ENCODE assay signal across 15 mouse cellular contexts in genomic region chr13:56597296-56597695, GRCm38 (mm10). TPM values are rescaled to one million over a fixed set of nuclear protein-coding genes. Genes with fewer than 3 reads are reported as not detected.
A peak's percentile ranks its signal among the peaks of the same experiment; 100 is the strongest.
DNase-seq lines count a peak whose midpoint lies in the region; ATAC-seq and TF ChIP-seq lines count a peak whose summit lies in the region.
"Had no signal": no experiment of that assay in that cellular context is flagged by ENCODE, and none has a peak within 500 bp of the region (broad histone marks: within the 10 kb centered on the region; RNA-seq: fewer than 3 reads in every experiment).

No protein-coding gene starts in this region.

- no peak overlapping the region for H3K4me3 ChIP-seq in hindbrain, embryonic 10.5 days
- no peak overlapping the region for H3K4me3 ChIP-seq in hindbrain, embryonic 14.5 days (replicated peaks; ENCODE audit: low read length)
- H3K4me3 ChIP-seq in lung, postnatal 0 days (ENCODE audit: low read depth, low read length), result no peak overlapping the region
- H3K4me3 ChIP-seq in intestine, embryonic 15.5 days (replicated peaks), result no peak overlapping the region
- no peak overlapping the region for H3K4me3 ChIP-seq in stomach, embryonic 15.5 days (replicated peaks)
- H3K4me3 ChIP-seq: midbrain, embryonic 12.5 days; neural tube, embryonic 15.5 days had no signal

- no peaks in the 10 kb centered on the region for H3K27me3 ChIP-seq in hindbrain, embryonic 10.5 days (ENCODE audit: insufficient read depth, poor library complexity, severe bottlenecking)
- H3K27me3 ChIP-seq in hindbrain, embryonic 14.5 days (ENCODE audit: control insufficient read depth, insufficient read depth, low read length), result no peaks in the 10 kb centered on the region
- H3K27me3 ChIP-seq in lung, postnatal 0 days (replicated peaks; ENCODE audit: insufficient read depth, low read length), result no peaks in the 10 kb centered on the region
- no peaks in the 10 kb centered on the region for H3K27me3 ChIP-seq in intestine, embryonic 15.5 days (replicated peaks)
- no peaks in the 10 kb centered on the region for H3K27me3 ChIP-seq in stomach, embryonic 15.5 days (replicated peaks)
- H3K27me3 ChIP-seq: neural tube, embryonic 15.5 days had no signal

- no peak overlapping the region for H3K9ac ChIP-seq in hindbrain, embryonic 14.5 days
- H3K9ac ChIP-seq in lung, postnatal 0 days (replicated peaks; ENCODE audit: low read depth), result no peak overlapping the region
- no peak overlapping the region for H3K9ac ChIP-seq in intestine, embryonic 15.5 days
- no peak overlapping the region for H3K9ac ChIP-seq in stomach, embryonic 15.5 days
- H3K9ac ChIP-seq: midbrain, embryonic 12.5 days; neural tube, embryonic 15.5 days had no signal

- no peak for TF ChIP-seq EP300 in lung, postnatal 0 days (IDR thresholded peaks at IDR 0.05)

- H3K4me1 ChIP-seq in hindbrain, embryonic 10.5 days (replicated peaks), result peaks cover 39% of the 10 kb centered on the region
- H3K4me1 ChIP-seq in hindbrain, embryonic 14.5 days (replicated peaks; ENCODE audit: control insufficient read depth, insufficient read depth, low read length), result peaks cover 11% of the 10 kb centered on the region
- H3K4me1 ChIP-seq in lung, postnatal 0 days (ENCODE audit: insufficient read depth, low read depth, low read length), result peaks cover 44% of the 10 kb centered on the region
- peaks cover 60% of the 10 kb centered on the region for H3K4me1 ChIP-seq in intestine, embryonic 15.5 days (replicated peaks)
- H3K4me1 ChIP-seq in stomach, embryonic 15.5 days, result peaks cover 73% of the 10 kb centered on the region

- H3K9me3 ChIP-seq in hindbrain, embryonic 10.5 days, result no peaks in the 10 kb centered on the region
- no peaks in the 10 kb centered on the region for H3K9me3 ChIP-seq in hindbrain, embryonic 14.5 days (ENCODE audit: control insufficient read depth, low read length)
- no peaks in the 10 kb centered on the region for H3K9me3 ChIP-seq in lung, postnatal 0 days (ENCODE audit: low read length)
- H3K9me3 ChIP-seq in intestine, embryonic 15.5 days, result no peaks in the 10 kb centered on the region
- H3K9me3 ChIP-seq in stomach, embryonic 15.5 days, result no peaks in the 10 kb centered on the region
- H3K9me3 ChIP-seq: midbrain, embryonic 12.5 days; neural tube, embryonic 15.5 days had no signal

- no peak overlapping the region for H3K4me2 ChIP-seq in hindbrain, embryonic 14.5 days (replicated peaks)
- H3K4me2 ChIP-seq in lung, postnatal 0 days (replicated peaks; ENCODE audit: low read depth, low read length), result no peak overlapping the region
- no peak overlapping the region for H3K4me2 ChIP-seq in intestine, embryonic 15.5 days (replicated peaks)
- H3K4me2 ChIP-seq in stomach, embryonic 15.5 days, result no peak overlapping the region
- H3K4me2 ChIP-seq: midbrain, embryonic 12.5 days had no signal

- no peak for DNase-seq in hindbrain, embryonic 10.5 days (ENCODE audit: low spot score)
- DNase-seq in hindbrain, embryonic 14.5 days (ENCODE audit: low spot score), result no peak
- no peak for DNase-seq in lung, postnatal 0 days (ENCODE audit: low spot score)
- DNase-seq in lung, adult 18-20 months, result no peak
- no peak for DNase-seq in layer of hippocampus, postnatal 14 days (ENCODE audit: low spot score in 2 of 2)
- no peak for DNase-seq in layer of hippocampus, adult 18-20 months (ENCODE audit: low spot score in 2 of 2)
- DNase-seq: cerebellum, postnatal 36 days; gastrocnemius, postnatal 25 days had no signal

- WGBS in hindbrain, embryonic 10.5 days, result 76% methylated on average over 4 of the region's 4 CpGs
- 63% methylated on average over 4 of the region's 4 CpGs for WGBS in hindbrain, embryonic 14.5 days
- WGBS in lung, postnatal 0 days, result 55% methylated on average over 4 of the region's 4 CpGs
- WGBS in intestine, embryonic 15.5 days, result 76% methylated on average over 4 of the region's 4 CpGs
- 76% methylated on average over 4 of the region's 4 CpGs for WGBS in stomach, embryonic 15.5 days

- H3K36me3 ChIP-seq in hindbrain, embryonic 10.5 days, result no peaks in the 10 kb centered on the region
- H3K36me3 ChIP-seq in hindbrain, embryonic 14.5 days (replicated peaks; ENCODE audit: control insufficient read depth, insufficient read depth), result no peaks in the 10 kb centered on the region
- H3K36me3 ChIP-seq in lung, postnatal 0 days (ENCODE audit: insufficient read depth, low read length), result no peaks in the 10 kb centered on the region
- no peaks in the 10 kb centered on the region for H3K36me3 ChIP-seq in intestine, embryonic 15.5 days
- H3K36me3 ChIP-seq in stomach, embryonic 15.5 days, result no peaks in the 10 kb centered on the region
- H3K36me3 ChIP-seq: midbrain, embryonic 12.5 days; neural tube, embryonic 15.5 days had no signal

- no peak for TF ChIP-seq CTCF in lung, postnatal 0 days (IDR thresholded peaks at IDR 0.05)

- 0 out of 2 replicates have a peak overlapping the region, but pooled peaks have one; percentile 23 for H3K27ac ChIP-seq in hindbrain, embryonic 10.5 days
- no peak overlapping the region for H3K27ac ChIP-seq in hindbrain, embryonic 14.5 days
- H3K27ac ChIP-seq in lung, postnatal 0 days (ENCODE audit: low read length), result no peak overlapping the region
- peak overlapping the region; percentile 38 for H3K27ac ChIP-seq in intestine, embryonic 15.5 days
- H3K27ac ChIP-seq in stomach, embryonic 15.5 days, result peak overlapping the region; percentile 72; the same call in 1 of the 2 replicates
- H3K27ac ChIP-seq: midbrain, embryonic 12.5 days; neural tube, embryonic 15.5 days had no signal

- no peak for ATAC-seq in hindbrain, embryonic 14.5 days (ENCODE audit: low FRiP score)
- ATAC-seq in lung, postnatal 0 days, result peak; percentile 38
- no peak for ATAC-seq in intestine, embryonic 15.5 days
- no peak for ATAC-seq in stomach, embryonic 15.5 days (ENCODE audit: insufficient read depth, low FRiP score, low read depth)
- ATAC-seq: CD4-positive, CD25-positive, alpha-beta regulatory T cell, adult 4 months had no signal

RNA-seq across cellular contexts. Expression of gene Tgfbi, which starts 12.0 kb away (rescaled TPM):
- 38.4 and 42.9 TPM in 2 replicates for polyA plus RNA-seq in hindbrain, embryonic 10.5 days (2016; fragmentation: Nextera tagmentation; extraction: Ambion mirVana)
- polyA plus RNA-seq in hindbrain, embryonic 14.5 days (2014; fragmentation: Nextera tagmentation; extraction: Ambion mirVana), result 5.2 and 7.1 TPM in 2 replicates
- 408 and 422 TPM in 2 replicates for polyA plus RNA-seq in lung, postnatal 0 days (2015; fragmentation: Nextera tagmentation; extraction: Ambion mirVana)
- polyA plus RNA-seq in intestine, embryonic 15.5 days (2015; fragmentation: Nextera tagmentation; extraction: Ambion mirVana), result 120 and 123 TPM in 2 replicates
- 158 and 165 TPM in 2 replicates for polyA plus RNA-seq in stomach, embryonic 15.5 days (2015; fragmentation: Nextera tagmentation; extraction: Ambion mirVana)
- total RNA-seq in layer of hippocampus, postnatal 14 days (2021), result 1 to 10 TPM; 3.3 to 4.7 TPM
- 1 to 10 TPM; 2.4 to 3.2 TPM for total RNA-seq in layer of hippocampus, adult 18-20 months (2021)

RNA-seq across cellular contexts. Expression of gene Lect2, which starts 49.0 kb away (rescaled TPM):
- polyA plus RNA-seq in hindbrain, embryonic 10.5 days (2016; fragmentation: Nextera tagmentation; extraction: Ambion mirVana), result not detected in 2 replicates
- not detected in 2 replicates for polyA plus RNA-seq in hindbrain, embryonic 14.5 days (2014; fragmentation: Nextera tagmentation; extraction: Ambion mirVana)
- not detected in 2 replicates for polyA plus RNA-seq in lung, postnatal 0 days (2015; fragmentation: Nextera tagmentation; extraction: Ambion mirVana)
- 12.4 and 13.2 TPM in 2 replicates for polyA plus RNA-seq in intestine, embryonic 15.5 days (2015; fragmentation: Nextera tagmentation; extraction: Ambion mirVana)
- polyA plus RNA-seq in stomach, embryonic 15.5 days (2015; fragmentation: Nextera tagmentation; extraction: Ambion mirVana), result 6.6 and 9.4 TPM in 2 replicates
- total RNA-seq in layer of hippocampus, postnatal 14 days (2021), result not detected
- not detected for total RNA-seq in layer of hippocampus, adult 18-20 months (2021)
- total RNA-seq: gastrocnemius, postnatal 25 days; heart, postnatal 36 days; left cerebral cortex, postnatal 25 days had no signal
- polyA plus RNA-seq: CD4-positive, CD25-positive, alpha-beta regulatory T cell, adult 4 months; midbrain, embryonic 12.5 days; neural tube, embryonic 15.5 days had no signal

Comparison
In these comparisons a context has a peak if more than half of its experiments do, and no peak if none do; other contexts are left out.
1. H3K27ac ChIP-seq: peak in hindbrain, embryonic 10.5 days (single experiment), intestine, embryonic 15.5 days (single experiment) and stomach, embryonic 15.5 days (single experiment); none in hindbrain, embryonic 14.5 days (single experiment) and lung, postnatal 0 days (single experiment).